Mouse (Mus musculus): ENCODE measurements around the gene Thumpd3. TPM values are rescaled to one million over a fixed set of nuclear protein-coding genes. Genes with fewer than 3 reads are reported as not detected.
A peak's percentile ranks its signal among the peaks of the same experiment; 100 is the strongest.

The Thumpd3 gene
- polyA plus RNA-seq, 1 experiment from 2014 or later = 52.0 TPM

- Histone ChIP-seq H3K27me3 (replicated peaks; ENCODE audit: control insufficient read depth, insufficient read depth, low read length) (no peaks in the 10 kb centered on the region), H3K4me3 (ENCODE audit: low read length) (no peak overlapping the region), H3K9ac (ENCODE audit: low read depth, low read length) (no peak overlapping the region), H3K9me3 (ENCODE audit: control insufficient read depth, low read length) (no peaks in the 10 kb centered on the region), H3K36me3 (ENCODE audit: control insufficient read depth, insufficient read depth, low read length) (no peaks in the 10 kb centered on the region), H3K27ac (ENCODE audit: low read depth, low read length) (peak overlapping the region; percentile 64), H3K4me1 (ENCODE audit: control insufficient read depth, insufficient read depth, low read depth, low read length) (no peaks in the 10 kb centered on the region), H3K4me2 (ENCODE audit: low read length) (no peak overlapping the region)
- ATAC-seq = no peak
- WGBS = 69% methylated on average over 4 of the region's 4 CpGs
Measured at GRCm38 (mm10) chr6:113013550-113013949, 32.5 kb upstream of the Thumpd3 start.

DNA sequence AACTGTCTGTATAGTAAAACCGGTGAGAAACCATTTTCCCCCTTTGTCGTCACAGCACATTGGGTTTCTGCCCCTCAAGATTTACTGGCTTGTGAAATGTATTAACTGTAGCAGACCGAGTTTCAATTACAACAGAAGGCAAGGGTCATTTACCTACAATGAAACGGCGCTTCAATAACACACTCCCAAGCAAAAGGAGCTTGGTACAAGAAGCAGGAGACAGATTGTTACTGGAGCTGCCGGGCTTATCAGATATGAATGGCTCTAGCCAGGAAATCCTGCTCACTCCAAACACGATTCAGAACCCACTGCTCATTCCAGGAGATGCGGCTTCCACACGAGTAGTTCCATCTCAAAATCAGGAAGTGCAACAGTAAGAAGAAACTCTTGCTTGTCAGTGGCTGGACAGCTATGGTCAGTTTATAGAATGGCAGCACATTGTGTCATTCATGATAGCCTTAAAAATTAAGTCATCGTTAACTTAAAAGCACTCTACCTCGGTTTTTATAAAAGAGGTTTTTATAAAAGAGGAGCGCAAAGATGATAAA lies 28.5 kb upstream of the Thumpd3 start:
- Histone ChIP-seq H3K4me3 (ENCODE audit: low read length) (no peak overlapping the region), H3K4me1 (ENCODE audit: control insufficient read depth, insufficient read depth, low read depth, low read length) (no peaks in the 10 kb centered on the region), H3K9ac (ENCODE audit: low read depth, low read length) (no peak overlapping the region), H3K27ac (ENCODE audit: low read depth, low read length) (no peak overlapping the region), H3K36me3 (ENCODE audit: control insufficient read depth, insufficient read depth, low read length) (no peaks in the 10 kb centered on the region), H3K27me3 (replicated peaks; ENCODE audit: control insufficient read depth, insufficient read depth, low read length) (no peaks in the 10 kb centered on the region), H3K9me3 (ENCODE audit: control insufficient read depth, low read length) (no peaks in the 10 kb centered on the region), H3K4me2 (ENCODE audit: low read length) (no peak overlapping the region)
- no peak for ATAC-seq
- 48% methylated on average over 12 of the region's 12 CpGs for WGBS

- Histone ChIP-seq H3K9me3 (ENCODE audit: control insufficient read depth, low read length) (no peaks in the 10 kb centered on the region), H3K27ac (ENCODE audit: low read depth, low read length) (no peak overlapping the region), H3K27me3 (replicated peaks; ENCODE audit: control insufficient read depth, insufficient read depth, low read length) (no peaks in the 10 kb centered on the region), H3K4me2 (ENCODE audit: low read length) (no peak overlapping the region), H3K36me3 (ENCODE audit: control insufficient read depth, insufficient read depth, low read length) (no peaks in the 10 kb centered on the region), H3K9ac (ENCODE audit: low read depth, low read length) (no peak overlapping the region), H3K4me1 (ENCODE audit: control insufficient read depth, insufficient read depth, low read depth, low read length) (no peaks in the 10 kb centered on the region), H3K4me3 (ENCODE audit: low read length) (no peak overlapping the region)
- ATAC-seq = no peak
- WGBS = 30% methylated on average over 6 of the region's 6 CpGs
Measured at GRCm38 (mm10) chr6:113018139-113018538, 27.9 kb upstream of the Thumpd3 start.

DNA sequence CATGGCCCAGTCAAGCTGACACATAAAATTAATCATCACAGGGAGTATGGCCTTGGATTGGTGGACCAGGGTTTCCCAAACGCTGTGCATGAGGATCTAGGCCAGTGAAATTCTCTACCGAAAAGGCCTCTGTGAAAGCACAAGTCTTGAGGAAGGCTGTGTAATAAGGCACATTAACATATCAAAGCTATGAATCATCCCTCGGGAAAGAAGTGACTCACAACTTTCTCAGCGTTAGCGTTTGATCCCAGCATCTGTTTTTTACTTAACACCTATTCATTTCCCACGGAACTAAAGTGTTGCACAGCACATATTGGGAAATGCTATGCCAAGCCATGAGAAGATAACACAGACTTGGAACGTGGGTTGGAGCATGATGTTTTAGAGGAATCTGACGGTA lies 21.2 kb upstream of the Thumpd3 start:
- Histone ChIP-seq H3K9ac (ENCODE audit: low read depth, low read length) (no peak overlapping the region), H3K4me1 (ENCODE audit: control insufficient read depth, insufficient read depth, low read depth, low read length) (no peaks in the 10 kb centered on the region), H3K27ac (ENCODE audit: low read depth, low read length) (no peak overlapping the region), H3K27me3 (replicated peaks; ENCODE audit: control insufficient read depth, insufficient read depth, low read length) (no peaks in the 10 kb centered on the region), H3K9me3 (ENCODE audit: control insufficient read depth, low read length) (no peaks in the 10 kb centered on the region), H3K36me3 (ENCODE audit: control insufficient read depth, insufficient read depth, low read length) (no peaks in the 10 kb centered on the region), H3K4me3 (ENCODE audit: low read length) (no peak overlapping the region), H3K4me2 (ENCODE audit: low read length) (no peak overlapping the region)
- WGBS = 35% methylated on average over 8 of the region's 8 CpGs
- no peak for ATAC-seq

- Histone ChIP-seq H3K36me3 (ENCODE audit: control insufficient read depth, insufficient read depth, low read length) (no peaks in the 10 kb centered on the region), H3K4me3 (ENCODE audit: low read length) (no peak overlapping the region), H3K4me2 (ENCODE audit: low read length) (no peak overlapping the region), H3K4me1 (ENCODE audit: control insufficient read depth, insufficient read depth, low read depth, low read length) (no peaks in the 10 kb centered on the region), H3K9me3 (ENCODE audit: control insufficient read depth, low read length) (no peaks in the 10 kb centered on the region), H3K27me3 (replicated peaks; ENCODE audit: control insufficient read depth, insufficient read depth, low read length) (no peaks in the 10 kb centered on the region), H3K27ac (ENCODE audit: low read depth, low read length) (no peak overlapping the region), H3K9ac (ENCODE audit: low read depth, low read length) (no peak overlapping the region)
- no peak for ATAC-seq
- 49% methylated on average over 5 of the region's 5 CpGs for WGBS
Measured at GRCm38 (mm10) chr6:113025774-113026173, 20.3 kb upstream of the Thumpd3 start.

DNA sequence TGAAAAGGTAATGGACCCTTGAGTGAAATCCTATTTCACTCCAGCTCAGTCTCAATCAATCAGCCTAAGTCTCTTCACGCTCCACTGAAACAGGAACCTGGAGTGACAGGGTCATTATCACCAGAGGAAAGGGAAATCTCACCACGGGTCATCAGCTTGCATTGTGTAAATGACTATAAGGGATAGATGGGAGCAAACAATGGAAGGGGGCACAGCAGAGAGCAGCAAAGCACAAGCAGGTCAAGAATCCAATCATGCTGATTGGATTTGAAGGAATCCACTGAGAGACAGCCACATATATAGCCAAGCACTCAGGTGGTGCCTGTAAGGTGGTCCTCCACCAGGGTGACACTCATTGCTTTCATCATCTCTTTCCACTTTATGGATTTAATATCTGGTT lies 18.6 kb upstream of the Thumpd3 start:
- Histone ChIP-seq H3K4me1 (ENCODE audit: control insufficient read depth, insufficient read depth, low read depth, low read length) (no peaks in the 10 kb centered on the region), H3K9me3 (ENCODE audit: control insufficient read depth, low read length) (no peaks in the 10 kb centered on the region), H3K27ac (ENCODE audit: low read depth, low read length) (no peak overlapping the region), H3K4me3 (ENCODE audit: low read length) (no peak overlapping the region), H3K4me2 (ENCODE audit: low read length) (no peak overlapping the region), H3K36me3 (ENCODE audit: control insufficient read depth, insufficient read depth, low read length) (no peaks in the 10 kb centered on the region), H3K9ac (ENCODE audit: low read depth, low read length) (no peak overlapping the region), H3K27me3 (replicated peaks; ENCODE audit: control insufficient read depth, insufficient read depth, low read length) (no peaks in the 10 kb centered on the region)
- 11% methylated on average over 2 of the region's 2 CpGs for WGBS
- no peak for ATAC-seq

- 77% methylated on average over 3 of the region's 3 CpGs for WGBS
- Histone ChIP-seq H3K4me1 (ENCODE audit: control insufficient read depth, insufficient read depth, low read depth, low read length) (no peaks in the 10 kb centered on the region), H3K9me3 (ENCODE audit: control insufficient read depth, low read length) (no peaks in the 10 kb centered on the region), H3K27me3 (replicated peaks; ENCODE audit: control insufficient read depth, insufficient read depth, low read length) (no peaks in the 10 kb centered on the region), H3K36me3 (ENCODE audit: control insufficient read depth, insufficient read depth, low read length) (no peaks in the 10 kb centered on the region), H3K4me2 (ENCODE audit: low read length) (no peak overlapping the region), H3K27ac (ENCODE audit: low read depth, low read length) (no peak overlapping the region), H3K9ac (ENCODE audit: low read depth, low read length) (no peak overlapping the region), H3K4me3 (ENCODE audit: low read length) (no peak overlapping the region)
- ATAC-seq = no peak
Measured at GRCm38 (mm10) chr6:113029006-113029405, 17.0 kb upstream of the Thumpd3 start.

DNA sequence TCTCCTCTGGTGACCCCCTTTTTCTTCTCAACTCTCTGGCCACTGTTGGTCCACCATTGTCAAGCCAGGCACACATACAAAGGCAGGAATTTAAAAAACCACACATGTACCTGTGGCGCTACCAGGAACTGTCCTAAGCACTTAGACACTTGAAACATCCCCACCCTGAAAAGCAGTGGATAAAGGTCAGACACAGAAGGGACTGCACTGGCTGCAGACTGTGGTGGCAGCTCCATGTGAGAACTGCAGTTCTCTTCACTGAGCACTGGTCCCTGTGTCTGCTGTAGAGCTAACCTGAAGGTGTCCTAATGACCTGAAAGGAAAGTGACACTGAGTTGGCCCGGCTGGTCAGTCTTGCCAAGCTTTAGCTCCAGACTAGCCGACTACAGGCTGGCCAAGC lies 15.5 kb upstream of the Thumpd3 start:
- Histone ChIP-seq H3K4me1 (ENCODE audit: control insufficient read depth, insufficient read depth, low read depth, low read length) (no peaks in the 10 kb centered on the region), H3K9me3 (ENCODE audit: control insufficient read depth, low read length) (no peaks in the 10 kb centered on the region), H3K9ac (ENCODE audit: low read depth, low read length) (no peak overlapping the region), H3K4me3 (ENCODE audit: low read length) (no peak overlapping the region), H3K4me2 (ENCODE audit: low read length) (no peak overlapping the region), H3K27ac (ENCODE audit: low read depth, low read length) (no peak overlapping the region), H3K27me3 (replicated peaks; ENCODE audit: control insufficient read depth, insufficient read depth, low read length) (no peaks in the 10 kb centered on the region), H3K36me3 (ENCODE audit: control insufficient read depth, insufficient read depth, low read length) (no peaks in the 10 kb centered on the region)
- no peak for ATAC-seq
- 76% methylated on average over 3 of the region's 3 CpGs for WGBS

DNA sequence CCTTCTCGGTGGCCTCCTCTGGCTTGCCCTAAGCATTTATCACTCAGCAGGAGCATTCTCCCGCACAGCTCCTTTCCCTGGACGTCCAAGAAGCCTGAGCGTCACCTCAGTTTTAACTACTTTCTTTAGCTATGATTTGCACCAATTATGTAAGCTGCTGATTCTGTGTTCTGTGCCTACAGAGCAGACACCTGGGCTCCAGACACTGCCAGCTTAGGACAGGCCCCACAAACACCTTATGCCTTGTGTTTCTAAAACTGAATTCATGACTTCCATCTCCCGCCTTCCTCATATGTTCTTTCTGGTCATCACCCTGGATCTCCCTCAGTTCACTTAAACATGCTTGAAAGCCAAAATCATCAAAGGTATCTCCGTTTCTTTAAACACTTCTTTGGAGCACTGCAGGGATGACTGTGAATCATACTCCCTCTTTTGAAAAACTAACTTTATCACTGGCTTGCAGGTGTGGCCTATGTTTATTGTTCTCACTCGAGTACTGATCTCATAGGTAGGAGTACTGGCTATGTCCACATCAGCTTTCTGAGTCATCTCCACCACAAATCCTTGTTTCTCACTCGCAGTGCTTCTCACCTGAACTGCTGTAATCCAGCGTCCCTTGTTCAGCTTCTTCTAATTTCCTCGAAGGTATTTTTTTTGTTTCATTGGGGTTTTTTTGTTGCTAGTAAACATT lies 14.9 kb upstream of the Thumpd3 start:
- no peaks in the 10 kb centered on the region for H3K27me3 ChIP-seq (replicated peaks; ENCODE audit: control insufficient read depth, insufficient read depth, low read length)
- H3K27ac ChIP-seq (ENCODE audit: low read depth, low read length) = no peak overlapping the region
- no peak overlapping the region for H3K9ac ChIP-seq (ENCODE audit: low read depth, low read length)
- no peak for ATAC-seq
- no peaks in the 10 kb centered on the region for H3K9me3 ChIP-seq (ENCODE audit: control insufficient read depth, low read length)
- whole genome bisulfite sequencing = 80% methylated on average over 10 of the region's 10 CpGs
- H3K36me3 ChIP-seq (ENCODE audit: control insufficient read depth, insufficient read depth, low read length) = no peaks in the 10 kb centered on the region
- H3K4me3 ChIP-seq (ENCODE audit: low read length) = no peak overlapping the region
- no peaks in the 10 kb centered on the region for H3K4me1 ChIP-seq (ENCODE audit: control insufficient read depth, insufficient read depth, low read depth, low read length)
- H3K4me2 ChIP-seq (ENCODE audit: low read length) = no peak overlapping the region
